Mouse (Mus musculus) C2C12 (cell line): ENCODE results near the gene Atxn1. TPM values are rescaled to one million over a fixed set of nuclear protein-coding genes. Genes with fewer than 3 reads are reported as not detected.

Experiments
- H3K27me3 ChIP-seq: one replicate; pipeline ENCODE4 v1.6.1; 2011; ENCODE audit not compliant: control insufficient read depth, insufficient read depth, insufficient read length
- H3K36me3 ChIP-seq: one replicate; pipeline ENCODE4 v1.6.1; 2011; ENCODE audit not compliant: control insufficient read depth, insufficient read depth
- H3K4me3 ChIP-seq: one replicate; pipeline ENCODE4 v1.5.1; 2011; ENCODE audit warnings: mild to moderate bottlenecking, control low read depth; ENCODE audit not compliant: poor library complexity, insufficient read depth, severe bottlenecking
- H3K79me2 ChIP-seq: one replicate; pipeline ENCODE4 v1.6.1; 2011; ENCODE audit not compliant: control insufficient read depth, insufficient read depth
- H3K79me3 ChIP-seq: one replicate; pipeline ENCODE4 v1.6.1; 2011; ENCODE audit warnings: low read depth, control low read depth
- H3ac ChIP-seq: one replicate; pipeline ENCODE3; 2011; ENCODE audit warnings: low read depth; ENCODE audit not compliant: control insufficient read depth, insufficient read length
- CEBPB ChIP-seq: IDR thresholded peaks from one replicate; pipeline ENCODE4 v1.6.1; 2011; ENCODE audit warnings: low read depth, mild to moderate bottlenecking, control low read depth, moderate library complexity
- CTCF ChIP-seq: IDR thresholded peaks from one replicate; pipeline ENCODE4 v1.5.1; 2011; ENCODE audit not compliant: control insufficient read depth, insufficient read depth, insufficient read length
- FOSL1 ChIP-seq: IDR thresholded peaks from one replicate; pipeline ENCODE4 v1.8.0; 2011; ENCODE audit warnings: mild to moderate bottlenecking, low read length; ENCODE audit not compliant: poor library complexity, insufficient read depth, severe bottlenecking
- MAX ChIP-seq: IDR thresholded peaks from one replicate; pipeline ENCODE4 v1.6.1; 2011; ENCODE audit warnings: mild to moderate bottlenecking, control low read depth
- MYOD1 ChIP-seq: IDR thresholded peaks from one replicate; pipeline ENCODE4 v1.6.1; 2011; ENCODE audit warnings: low read depth; ENCODE audit not compliant: control insufficient read depth, insufficient read length
- MYOG ChIP-seq: IDR thresholded peaks from one replicate; pipeline ENCODE4 v1.6.1; 2011; ENCODE audit not compliant: control insufficient read depth, insufficient read length; ENCODE audit errors: extremely low read depth
- USF1 ChIP-seq: IDR thresholded peaks from one replicate; pipeline ENCODE4 v1.6.1; 2011; ENCODE audit warnings: low read depth, mild to moderate bottlenecking, control low read depth, moderate library complexity
- polyA plus RNA-seq: library from polyadenylated mRNA; unstranded; fragments of >200 nt; fragmentation: generic; extraction: Trizol; gene quantifications from one replicate; pipeline ENCODE4 v1.2.1, GENCODE M21; 2012; ENCODE audit warnings: missing spikeins

The Atxn1 gene
- polyA plus RNA-seq, 1 experiment: 3.0 TPM

DNA sequence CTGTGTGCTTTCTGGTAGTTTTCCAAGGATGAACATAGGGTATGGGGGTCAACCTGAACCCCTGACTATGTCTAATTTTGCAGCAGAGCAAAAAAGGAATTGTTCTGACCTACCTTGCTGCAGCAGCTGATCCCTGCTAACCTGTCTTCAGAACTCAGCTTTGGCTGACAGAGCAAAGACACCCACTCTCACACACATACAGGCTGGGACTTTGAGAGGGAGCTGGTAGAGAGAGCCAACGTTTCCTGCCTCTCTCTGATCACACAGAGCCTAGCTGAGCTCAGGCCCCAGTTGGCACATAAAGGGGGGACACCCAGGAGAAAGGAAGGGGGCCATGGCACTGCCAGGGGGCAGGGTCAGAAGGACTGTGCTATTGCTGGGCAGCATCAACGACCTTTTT, 356.9 kb downstream of the Atxn1 start:
- Histone ChIP-seq H3K4me3 (no peak overlapping the region), H3ac (no peak overlapping the region), H3K27me3 (no peaks in the 10 kb centered on the region), H3K79me3 (no peaks in the 10 kb centered on the region), H3K36me3 (no peaks in the 10 kb centered on the region), H3K79me2 (no peaks in the 10 kb centered on the region)
- TF ChIP-seq CTCF: no peak
- TF ChIP-seq CEBPB: no peak
- no peak for TF ChIP-seq USF1

DNA sequence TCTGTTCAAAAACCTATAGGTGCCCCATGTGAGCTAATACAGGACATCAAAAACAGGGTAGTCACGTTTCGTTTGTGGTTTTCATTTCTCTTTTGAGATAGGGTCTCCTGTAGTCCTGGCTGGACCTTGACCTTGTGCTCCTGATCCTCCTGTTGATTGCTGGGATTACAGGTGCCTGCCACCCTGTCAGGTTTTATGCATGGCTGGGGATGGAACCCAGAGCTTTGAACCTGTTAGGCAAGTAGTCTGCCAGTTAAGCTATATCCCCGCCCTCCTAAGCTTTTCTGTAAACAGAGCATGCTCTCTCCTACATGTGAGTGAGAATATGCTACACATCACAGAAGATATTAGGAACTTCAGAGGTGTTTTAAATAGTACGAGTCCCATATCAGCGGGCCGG, 361.2 kb downstream of the Atxn1 start:
- no peak overlapping the region for H3ac ChIP-seq
- H3K79me3 ChIP-seq: no peaks in the 10 kb centered on the region
- H3K79me2 ChIP-seq: no peaks in the 10 kb centered on the region
- no peaks in the 10 kb centered on the region for H3K27me3 ChIP-seq
- no peaks in the 10 kb centered on the region for H3K36me3 ChIP-seq
- TF ChIP-seq USF1: no peak
- no peak for TF ChIP-seq FOSL1
- TF ChIP-seq MYOG: no peak
- no peak for TF ChIP-seq CEBPB
- no peak for TF ChIP-seq MAX
- no peak for TF ChIP-seq CTCF
- no peak for TF ChIP-seq MYOD1
- H3K4me3 ChIP-seq: no peak overlapping the region

DNA sequence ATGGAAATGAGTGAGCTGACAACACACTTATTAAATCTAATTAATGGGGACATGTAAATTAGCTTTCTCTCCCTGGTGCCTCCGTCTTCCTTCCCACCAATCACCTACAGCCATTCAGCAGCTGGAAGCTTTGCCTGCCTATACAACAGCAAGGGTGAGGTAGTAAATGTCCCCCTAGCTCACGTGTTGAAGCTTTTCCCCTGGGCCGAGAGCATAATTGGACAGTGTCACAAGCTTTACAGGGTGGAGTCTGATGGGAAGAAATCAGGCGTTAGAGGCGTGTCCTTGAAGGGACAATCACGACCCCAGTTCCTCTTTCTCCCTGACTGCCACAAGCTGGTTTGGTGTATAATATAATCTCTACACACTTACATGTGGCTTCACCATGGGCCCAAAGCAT, 364.4 kb downstream of the Atxn1 start:
- TF ChIP-seq MYOD1 (no peak), USF1 (no peak), FOSL1 (no peak), MAX (no peak), CTCF (no peak), MYOG (no peak), CEBPB (no peak)
- H3K79me3 ChIP-seq: no peaks in the 10 kb centered on the region
- H3K79me2 ChIP-seq: no peaks in the 10 kb centered on the region
- H3K36me3 ChIP-seq: no peaks in the 10 kb centered on the region
- H3K4me3 ChIP-seq: no peak overlapping the region
- H3ac ChIP-seq: no peak overlapping the region
- H3K27me3 ChIP-seq: no peaks in the 10 kb centered on the region

DNA sequence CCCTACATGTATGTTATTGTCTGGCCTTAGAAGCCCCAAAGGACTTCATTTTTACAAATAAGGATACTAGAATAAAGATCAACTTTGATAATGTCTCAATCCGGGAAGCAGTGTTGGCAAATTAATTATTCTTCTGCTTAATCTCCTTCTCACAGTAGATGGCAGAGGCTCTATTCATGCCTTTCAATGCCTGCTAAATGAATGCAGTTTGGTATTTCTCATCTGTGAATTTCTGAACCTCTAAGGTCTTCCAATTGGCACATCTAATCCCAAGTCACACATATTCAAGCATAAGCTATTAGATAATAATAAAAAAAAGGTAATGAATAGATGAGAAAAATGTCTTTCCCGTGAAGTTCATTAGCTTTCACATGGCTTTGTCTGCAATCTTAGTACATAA, 365.0 kb downstream of the Atxn1 start:
- H3K79me2 ChIP-seq: no peaks in the 10 kb centered on the region
- no peak overlapping the region for H3ac ChIP-seq
- no peaks in the 10 kb centered on the region for H3K27me3 ChIP-seq
- TF ChIP-seq CTCF (no peak), FOSL1 (no peak), CEBPB (no peak), USF1 (no peak), MAX (no peak), MYOG (no peak), MYOD1 (no peak)
- H3K79me3 ChIP-seq: no peaks in the 10 kb centered on the region
- H3K36me3 ChIP-seq: no peaks in the 10 kb centered on the region
- H3K4me3 ChIP-seq: no peak overlapping the region

DNA sequence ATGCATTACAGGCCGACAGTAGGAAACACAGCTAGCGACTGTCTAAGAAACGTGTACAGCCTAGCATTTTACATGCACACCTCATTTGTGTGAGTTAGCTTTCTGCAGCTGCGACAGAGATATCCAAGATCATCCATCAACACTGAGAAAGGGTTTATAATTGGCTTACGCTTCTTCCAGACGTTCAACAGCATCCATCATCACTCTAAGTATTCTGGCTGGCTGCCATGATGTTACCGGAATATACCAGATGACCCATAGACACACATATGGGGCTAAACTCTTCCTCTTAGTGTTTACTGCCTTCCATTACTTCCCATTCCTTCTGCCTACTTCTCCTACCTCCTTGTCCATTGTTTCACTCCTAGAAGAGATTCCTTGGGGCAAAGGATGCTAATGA, 369.4 kb downstream of the Atxn1 start:
- Histone ChIP-seq H3K79me2 (no peaks in the 10 kb centered on the region), H3K79me3 (no peaks in the 10 kb centered on the region), H3ac (no peak overlapping the region), H3K36me3 (no peaks in the 10 kb centered on the region), H3K27me3 (no peaks in the 10 kb centered on the region), H3K4me3 (no peak overlapping the region)
- TF ChIP-seq MYOD1 (no peak), MYOG (no peak), FOSL1 (no peak), MAX (no peak), USF1 (no peak), CTCF (no peak), CEBPB (no peak)

DNA sequence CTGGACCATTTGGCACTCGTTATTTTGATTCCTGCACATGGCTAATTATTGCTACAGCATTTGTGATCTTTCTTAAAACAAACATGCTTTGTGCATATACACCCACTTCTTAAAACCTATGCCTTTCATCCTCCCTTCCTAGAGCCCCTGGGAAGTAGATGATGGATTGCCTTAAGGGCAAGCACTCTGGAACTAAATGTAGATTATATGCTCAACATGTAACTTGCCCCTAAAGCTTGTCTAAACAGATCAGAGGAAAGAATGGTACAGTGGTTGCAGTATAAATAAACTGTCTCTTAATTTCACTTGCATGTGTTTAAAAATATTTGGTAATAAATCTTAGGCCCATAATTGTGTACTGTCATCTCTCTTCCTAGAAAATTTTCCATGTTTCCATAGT, 370.9 kb downstream of the Atxn1 start:
- Histone ChIP-seq H3K4me3 (no peak overlapping the region), H3ac (no peak overlapping the region), H3K36me3 (no peaks in the 10 kb centered on the region), H3K79me3 (no peaks in the 10 kb centered on the region), H3K79me2 (no peaks in the 10 kb centered on the region), H3K27me3 (no peaks in the 10 kb centered on the region)
- TF ChIP-seq CEBPB: no peak
- no peak for TF ChIP-seq MYOG
- TF ChIP-seq CTCF: no peak
- TF ChIP-seq USF1: no peak
- TF ChIP-seq FOSL1: no peak
- TF ChIP-seq MAX: no peak
- no peak for TF ChIP-seq MYOD1
